Mouse (Mus musculus) limb, embryonic 14.5 days (tissue): ENCODE measurements at regions not wholly inside any gene's neighbourhood (a gene's known extent, or its start where the extent isn't known, plus 50 kb on each side); places are given as distances from the start of the nearest gene placed in this dataset.

Source experiments
- ATAC-seq: fragments of 200-750 bp; cut with Nextera tagmentation; 2 replicates; pipeline ENCODE4 v1.8.0; 2017; ENCODE audit warnings: low read depth, moderate number of reproducible peaks, moderate TSS enrichment; ENCODE audit not compliant: low FRiP score
- DNase-seq: peaks from one replicate; pipeline ENCODE4 v3.0.0-alpha.2; 2015; ENCODE audit warnings: low spot score
- H3K27ac ChIP-seq: fragments of 300-500 bp; sonication (generic); replicated peaks from 2 replicates; pipeline ENCODE4 v1.5.1; 2014; ENCODE audit warnings: low read depth, mild to moderate bottlenecking, low read length, moderate library complexity, mixed read lengths
- H3K27me3 ChIP-seq: fragments of 300-500 bp; sonication (generic); 2 replicates; pipeline ENCODE4 v1.6.1; 2014; ENCODE audit warnings: low read length, mixed read lengths; ENCODE audit not compliant: control insufficient read depth, insufficient read depth
- H3K36me3 ChIP-seq: fragments of 300-500 bp; sonication (generic); 2 replicates; pipeline ENCODE4 v1.6.1; 2014; ENCODE audit warnings: mild to moderate bottlenecking, low read length, moderate library complexity, mixed read lengths; ENCODE audit not compliant: control insufficient read depth, insufficient read depth
- H3K4me1 ChIP-seq: fragments of 300-500 bp; sonication (generic); 2 replicates; pipeline ENCODE4 v1.6.1; 2014; ENCODE audit warnings: antibody characterized with exemption, low read length, mixed read lengths; ENCODE audit not compliant: control insufficient read depth, insufficient read depth
- H3K4me2 ChIP-seq: fragments of 300-500 bp; sonication (generic); replicated peaks from 2 replicates; pipeline ENCODE4 v1.6.1; 2014; ENCODE audit warnings: low read depth, mild to moderate bottlenecking, low read length, moderate library complexity; ENCODE audit not compliant: severe bottlenecking
- H3K4me3 ChIP-seq: fragments of 300-500 bp; sonication (generic); replicated peaks from 2 replicates; pipeline ENCODE4 v1.5.1; 2014; ENCODE audit warnings: low read length
- H3K9ac ChIP-seq: fragments of 300-500 bp; sonication (generic); 2 replicates; pipeline ENCODE4 v1.6.1; 2014; ENCODE audit warnings: mild to moderate bottlenecking, low read depth, low read length, moderate library complexity; ENCODE audit not compliant: severe bottlenecking
- H3K9me3 ChIP-seq: fragments of 300-500 bp; sonication (generic); 2 replicates; pipeline ENCODE4 v1.6.1; 2016; ENCODE audit warnings: low read length; ENCODE audit not compliant: control insufficient read depth
- POLR2A ChIP-seq: fragments of 200-500 bp; IDR thresholded peaks from 2 replicates; pipeline ENCODE4 v1.8.0; 2012; ENCODE audit warnings: inconsistent platforms, mild to moderate bottlenecking, moderate library complexity, borderline replicate concordance; ENCODE audit not compliant: insufficient read depth, insufficient read length; ENCODE audit errors: extremely low read depth
- WGBS: fragments of 180-500 bp; shearing (Covaris S2); extraction: QIAGEN DNeasy Blood & Tissue Kit; methylation state at CpG from one replicate; pipeline ENCODE4 v1.1.7; 2014; 5-methylcytosine and 5-hydroxymethylcytosine counted together

- H3K4me1 ChIP-seq = no peaks in the 10 kb centered on the region
- H3K27me3 ChIP-seq = no peaks in the 10 kb centered on the region
- DNase-seq (no peak), ATAC-seq (no peak)
- WGBS = 93% methylated on average over 9 of the region's 9 CpGs
- H3K4me3 ChIP-seq = no peak overlapping the region
- no peak overlapping the region for H3K27ac ChIP-seq
- H3K4me2 ChIP-seq = no peak overlapping the region
- no peak overlapping the region for H3K9ac ChIP-seq
- no peaks in the 10 kb centered on the region for H3K36me3 ChIP-seq
- TF ChIP-seq POLR2A = no peak
- no peaks in the 10 kb centered on the region for H3K9me3 ChIP-seq
Observed at GRCm38 (mm10) chr5:99840884-99841283, 65.2 kb upstream of the Vamp9 start.

- no peaks in the 10 kb centered on the region for H3K9me3 ChIP-seq
- DNase-seq = peak; percentile 18
- 65% methylated on average over 11 of the region's 11 CpGs for WGBS
- H3K27me3 ChIP-seq = no peaks in the 10 kb centered on the region
- H3K27ac ChIP-seq = no peak overlapping the region
- H3K4me2 ChIP-seq = no peak overlapping the region
- no peak for TF ChIP-seq POLR2A
- H3K4me3 ChIP-seq = no peak overlapping the region
- peaks cover 7% of the 10 kb centered on the region for H3K4me1 ChIP-seq
- H3K36me3 ChIP-seq = no peaks in the 10 kb centered on the region
- no peak overlapping the region for H3K9ac ChIP-seq
- no peak for ATAC-seq
Observed at GRCm38 (mm10) chr5:99845565-99846255, 60.3 kb upstream of the Vamp9 start.

GRCm38 (mm10) chr5:99848158-99848988, 57.7 kb upstream of the Vamp9 start:
- H3K36me3 ChIP-seq = no peaks in the 10 kb centered on the region
- no peak for ATAC-seq
- DNase-seq = no peak

GRCm38 (mm10) chr5:99849001-99849400, 57.1 kb upstream of the Vamp9 start:
- Histone ChIP-seq H3K27me3 (no peaks in the 10 kb centered on the region), H3K36me3 (no peaks in the 10 kb centered on the region), H3K27ac (no peak overlapping the region), H3K4me1 (peaks cover 7% of the 10 kb centered on the region), H3K9me3 (no peaks in the 10 kb centered on the region), H3K4me2 (0 out of 2 replicates have a peak overlapping the region, but pooled peaks have one; percentile 11), H3K9ac (no peak overlapping the region), H3K4me3 (no peak overlapping the region)
- TF ChIP-seq POLR2A = no peak
- 28% methylated on average over 9 of the region's 9 CpGs for WGBS
- ATAC-seq = no peak
- DNase-seq = no peak

More at GRCm38 (mm10) chr5:99848158-99848988, 57.7 kb upstream of the Vamp9 start:
- no peak overlapping the region for H3K9ac ChIP-seq
- no peaks in the 10 kb centered on the region for H3K9me3 ChIP-seq
- H3K4me3 ChIP-seq = no peak overlapping the region
- H3K4me1 ChIP-seq = peaks cover 7% of the 10 kb centered on the region
- no peak for TF ChIP-seq POLR2A
- no peak overlapping the region for H3K4me2 ChIP-seq
- H3K27ac ChIP-seq = no peak overlapping the region
- 59% methylated on average over 17 of the region's 17 CpGs for WGBS
- no peaks in the 10 kb centered on the region for H3K27me3 ChIP-seq

- Histone ChIP-seq H3K9me3 (no peaks in the 10 kb centered on the region), H3K4me2 (no peak overlapping the region), H3K4me3 (no peak overlapping the region), H3K36me3 (no peaks in the 10 kb centered on the region), H3K27me3 (no peaks in the 10 kb centered on the region), H3K27ac (no peak overlapping the region), H3K4me1 (peaks cover 7% of the 10 kb centered on the region), H3K9ac (no peak overlapping the region)
- ATAC-seq = no peak
- 85% methylated on average over 4 of the region's 4 CpGs for WGBS
- DNase-seq = no peak
- TF ChIP-seq POLR2A = no peak
Observed at GRCm38 (mm10) chr5:99852316-99852715, 53.7 kb upstream of the Vamp9 start.
